Mouse (Mus musculus) megakaryocyte-erythroid progenitor cell, adult 5 weeks (primary cell): ENCODE results near the gene Akr1a1. TPM values are rescaled to one million over a fixed set of nuclear protein-coding genes. Genes with fewer than 3 reads are reported as not detected.

Source experiments
- polyA plus RNA-seq: library from polyadenylated mRNA; stranded (reverse); fragments of >175 nt; gene quantifications from 2 replicates; pipeline ENCODE4 v1.2.3, GENCODE M21; 2012

Akr1a1 gene
- polyA plus RNA-seq, result 127 and 140 TPM in 2 replicates

DNA sequence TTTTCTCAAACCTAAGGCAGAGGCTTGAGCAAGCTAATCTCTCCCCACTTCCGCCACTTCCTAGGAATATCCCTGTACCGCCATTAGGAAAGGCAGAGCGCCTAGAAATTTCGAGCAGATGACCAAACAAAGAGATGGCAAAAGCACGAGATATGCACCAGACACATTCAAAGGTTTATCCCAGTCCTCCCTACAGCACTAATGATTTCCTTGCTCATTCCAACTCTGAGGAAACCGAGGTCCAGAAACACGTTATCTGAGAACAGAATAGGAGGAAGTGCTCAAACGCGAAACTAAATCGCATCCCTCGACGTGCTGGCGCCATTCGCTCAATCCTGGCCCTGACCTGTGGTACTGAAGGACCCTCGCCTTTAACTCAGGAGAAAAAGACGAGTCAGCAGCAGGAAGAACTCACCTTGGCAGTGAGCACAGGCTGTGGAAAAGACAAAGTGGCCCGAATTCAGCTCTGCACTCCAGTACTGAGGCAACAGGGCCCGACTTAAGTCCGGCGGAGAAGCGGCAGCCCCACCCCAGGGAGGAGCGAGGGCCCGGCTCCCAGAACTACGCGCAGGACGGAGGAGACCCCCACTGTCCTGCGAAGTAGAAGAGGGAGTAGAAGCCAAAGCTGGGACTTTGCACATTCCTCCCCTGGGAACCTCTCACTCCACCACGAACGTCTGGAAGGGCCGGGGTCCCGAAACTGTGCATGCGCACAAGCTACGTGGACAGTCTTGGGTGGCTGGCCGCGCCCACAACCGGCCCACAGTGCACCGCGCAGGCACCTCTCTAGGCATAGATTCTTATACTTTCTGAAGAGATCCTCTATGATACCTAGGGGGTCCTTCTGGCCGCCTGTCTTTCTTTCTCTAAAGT lies at the start of gene Akr1a1:
Gene Akr1a1, minus strand, starts transcription at position 757 of the 873 bp plus-strand sequence.

DNA sequence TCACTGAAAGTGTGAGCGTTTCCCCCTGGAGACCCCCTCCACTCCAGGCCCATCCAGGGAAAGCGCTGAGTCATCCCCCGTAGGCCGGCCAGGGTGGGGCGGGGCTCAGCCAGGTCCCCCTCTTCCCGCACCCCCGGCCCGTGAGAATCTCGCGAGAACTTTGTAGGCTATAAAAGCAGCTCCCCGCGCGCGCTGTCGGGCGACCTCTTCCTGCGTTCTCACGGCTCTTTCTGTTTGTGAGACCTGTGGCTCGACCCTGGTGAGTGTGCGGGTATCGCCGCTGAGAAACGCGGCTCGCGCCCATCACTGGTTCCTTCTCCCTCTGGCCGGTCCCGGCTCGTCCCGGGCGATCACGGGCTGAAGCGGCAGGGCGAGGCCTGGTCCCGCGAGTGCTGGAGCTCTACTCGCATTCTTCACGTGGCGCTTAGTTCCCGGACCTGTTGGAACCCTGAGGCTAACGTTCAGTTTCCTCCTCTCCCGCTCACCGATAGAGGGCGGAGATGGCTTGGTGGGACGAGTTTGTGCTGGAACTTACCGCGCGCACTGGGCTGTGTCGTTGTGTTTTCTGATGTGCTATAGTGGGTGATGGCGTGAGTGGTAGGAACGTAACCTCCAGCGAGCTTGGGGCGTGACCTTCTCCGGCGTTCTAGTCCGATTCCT lies 34.1 kb upstream of the Akr1a1 start, which contains the start of gene Prdx1:
Gene Prdx1, plus strand, starts transcription at position 143 of the 660 bp plus-strand sequence.

DNA sequence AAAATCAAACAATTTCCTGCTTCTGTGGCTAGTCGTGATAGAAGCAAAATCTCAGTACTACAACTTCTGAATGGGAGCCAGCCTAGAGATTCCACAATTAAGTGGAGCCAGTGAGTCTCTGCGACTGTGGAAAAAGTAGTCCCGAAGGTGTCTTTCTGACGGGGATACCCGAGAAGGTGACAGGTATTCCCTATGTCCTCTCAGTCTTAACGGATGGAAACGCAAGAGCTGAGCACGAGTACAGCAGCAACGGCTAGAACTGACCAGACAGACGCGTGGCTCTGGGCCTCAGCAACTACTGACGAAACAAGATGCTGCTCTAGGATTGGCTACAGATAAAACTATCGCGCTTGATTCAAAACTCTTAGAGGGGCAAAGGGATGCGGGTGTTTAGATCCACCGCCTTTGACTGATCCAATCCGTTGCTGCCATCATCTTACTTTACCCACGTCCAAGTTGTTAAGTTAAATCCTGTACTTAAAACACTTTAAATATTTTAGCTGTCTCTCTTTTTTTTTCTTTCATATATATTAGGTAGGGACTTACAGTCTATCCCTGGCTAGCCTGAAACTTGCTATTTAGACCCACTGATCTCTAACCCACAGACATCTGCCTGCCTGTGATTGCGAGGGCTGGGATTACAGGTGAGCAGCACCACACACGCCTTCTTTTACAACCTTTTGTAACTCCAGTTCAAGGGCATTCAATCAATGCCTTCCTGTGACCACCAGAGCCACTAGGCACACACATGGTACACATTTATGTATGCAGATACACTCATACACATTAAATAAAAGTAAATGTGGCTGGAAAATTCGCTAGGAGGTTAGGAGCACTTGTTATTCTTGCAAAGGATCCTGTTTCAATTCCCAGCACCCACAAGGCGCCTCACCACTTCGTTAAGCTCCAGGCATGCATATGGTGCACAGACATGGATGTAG lies 23.5 kb downstream of the Akr1a1 start, which contains the start of gene Nasp:
Gene Nasp, minus strand, starts transcription at position 220 of the 941 bp plus-strand sequence.

GRCm38 (mm10) chr4:116596379-116596778 lies 55.1 kb downstream of the Akr1a1 start, which contains the start of gene Ccdc17:
TSS of gene Ccdc17 (plus strand) at chr4:116596654.

Other genes starting within 250 kb of the Akr1a1 start
- gene Mast2, start 187.5 kb downstream of the Akr1a1 start, polyA plus RNA-seq, result 47.9 and 54.5 TPM in 2 replicates
- 1.7 and 2.0 TPM in 2 replicates for gene Ipp, start 144.1 kb downstream of the Akr1a1 start, polyA plus RNA-seq
- 2.5 and 3.8 TPM in 2 replicates for gene Tmem69, start 95.7 kb downstream of the Akr1a1 start, polyA plus RNA-seq
- 11.1 and 11.8 TPM in 2 replicates for gene Gpbp1l1, start 94.0 kb downstream of the Akr1a1 start, polyA plus RNA-seq
- gene Ccdc17, start 55.0 kb downstream of the Akr1a1 start, polyA plus RNA-seq, result 0.88 and 1.0 TPM in 2 replicates
- 16.4 and 20.2 TPM in 2 replicates for gene Nasp, start 23.7 kb downstream of the Akr1a1 start, polyA plus RNA-seq
- gene Prdx1, start 33.9 kb upstream of the Akr1a1 start, polyA plus RNA-seq, result 14.1 and 16.4 TPM in 2 replicates
- gene Mmachc, start 56.7 kb upstream of the Akr1a1 start, polyA plus RNA-seq, result 1.2 and 1.6 TPM in 2 replicates
- 2.8 and 5.8 TPM in 2 replicates for gene Ccdc163, start 56.8 kb upstream of the Akr1a1 start, polyA plus RNA-seq
- gene Tesk2, start 69.3 kb upstream of the Akr1a1 start, polyA plus RNA-seq, result 3.2 and 3.6 TPM in 2 replicates
- gene Toe1, start 156.0 kb upstream of the Akr1a1 start, polyA plus RNA-seq, result 3.6 and 3.9 TPM in 2 replicates
- 13.8 and 14.7 TPM in 2 replicates for gene Mutyh, start 156.0 kb upstream of the Akr1a1 start, polyA plus RNA-seq
- 0.47 and 0.55 TPM in 2 replicates for gene Hpdl, start 170.0 kb upstream of the Akr1a1 start, polyA plus RNA-seq
- gene Zswim5, start 225.7 kb upstream of the Akr1a1 start, polyA plus RNA-seq, result 0.01 and 0.04 TPM in 2 replicates